Mouse (Mus musculus): ENCODE measurements around the gene Col9a2. TPM values are rescaled to one million over a fixed set of nuclear protein-coding genes. Genes with fewer than 3 reads are reported as not detected.
A peak's percentile ranks its signal among the peaks of the same experiment; 100 is the strongest.

The Col9a2 gene
- total RNA-seq (2015) (not detected in 2 replicates), total RNA-seq (2017) (not detected in 2 replicates)

DNA sequence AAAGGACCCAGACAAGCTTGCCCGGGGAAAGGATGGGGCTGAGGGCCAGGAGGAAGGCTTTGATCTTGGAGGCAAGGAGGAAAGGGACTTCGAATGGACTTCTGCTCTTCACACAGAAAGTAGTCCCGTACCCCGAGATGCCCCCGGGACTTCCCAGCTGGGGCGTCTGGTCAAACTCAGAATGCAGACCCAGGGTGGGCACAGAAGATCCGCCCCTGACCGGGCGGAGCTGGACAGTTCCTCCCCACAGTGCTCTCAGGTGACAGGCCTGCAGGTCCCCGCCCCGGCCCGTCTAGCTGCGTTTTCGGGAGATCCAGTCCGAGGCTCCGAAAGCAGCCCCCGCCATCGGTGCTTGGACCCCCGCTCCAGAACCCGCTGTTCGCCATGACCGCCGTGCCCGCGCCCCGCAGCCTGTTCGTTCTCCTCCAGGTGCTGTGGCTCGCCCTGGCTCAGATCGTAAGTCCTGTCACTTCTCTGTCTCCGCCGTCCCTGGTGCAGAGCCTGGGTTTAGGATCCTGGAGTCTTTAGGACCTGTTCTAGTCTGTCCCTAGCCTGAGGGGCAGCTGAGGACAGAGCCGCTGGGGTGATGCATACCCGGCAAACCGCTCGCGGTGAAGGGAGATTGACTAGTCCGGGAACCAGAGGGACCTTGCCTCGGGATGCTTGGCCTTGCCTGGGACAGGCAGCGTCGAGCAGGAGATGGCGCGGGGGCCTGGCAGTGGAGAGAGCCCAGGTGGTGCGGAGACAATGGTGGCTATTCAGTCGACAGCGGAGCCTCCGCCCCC lies at the start of gene Col9a2:
TSS of gene Col9a2 (plus strand) at position 55 of the 785 bp plus-strand sequence.
- ATAC-seq (ENCODE audit: poor library complexity, severe bottlenecking) = no peak

- no peak for ATAC-seq (ENCODE audit: poor library complexity, severe bottlenecking)
These were observed 46.9 kb upstream of the Col9a2 start for GRCm38 (mm10) chr4:120992284-120992683.

DNA sequence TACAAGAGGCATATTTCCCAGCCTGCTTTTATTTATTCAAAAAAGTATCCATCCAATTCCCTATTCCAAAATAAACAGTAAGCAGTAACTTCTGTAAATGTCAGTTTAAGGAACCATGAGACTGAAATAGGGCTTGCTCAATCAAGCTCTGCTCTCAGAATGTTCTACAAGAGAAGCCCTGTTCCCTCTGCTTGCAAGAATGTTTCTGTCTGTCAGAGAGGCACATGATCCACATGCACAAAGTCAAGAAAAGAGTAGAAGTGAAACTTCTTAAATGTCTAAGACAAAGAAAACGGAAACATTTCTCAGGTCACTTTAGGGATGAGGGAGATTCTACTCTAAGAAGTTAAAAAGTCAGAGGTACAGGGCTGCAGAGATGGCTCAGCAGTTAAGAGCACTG lies 46.2 kb upstream of the Col9a2 start:
- peak; percentile 95 for ATAC-seq (ENCODE audit: poor library complexity, severe bottlenecking)

GRCm38 (mm10) chr4:120995911-120996310 lies 43.3 kb upstream of the Col9a2 start:
- no peak for ATAC-seq (ENCODE audit: poor library complexity, severe bottlenecking)

- no peak for ATAC-seq (ENCODE audit: poor library complexity, severe bottlenecking)
These were observed 38.1 kb upstream of the Col9a2 start for GRCm38 (mm10) chr4:121001042-121001441.

GRCm38 (mm10) chr4:121001659-121002058 lies 37.5 kb upstream of the Col9a2 start:
- no peak for ATAC-seq (ENCODE audit: poor library complexity, severe bottlenecking)

GRCm38 (mm10) chr4:121002400-121003171 lies 36.6 kb upstream of the Col9a2 start:
- ATAC-seq (ENCODE audit: poor library complexity, severe bottlenecking) = peak; percentile 44

- no peak for ATAC-seq (ENCODE audit: poor library complexity, severe bottlenecking)
These were observed 35.5 kb upstream of the Col9a2 start for GRCm38 (mm10) chr4:121003611-121004091.

DNA sequence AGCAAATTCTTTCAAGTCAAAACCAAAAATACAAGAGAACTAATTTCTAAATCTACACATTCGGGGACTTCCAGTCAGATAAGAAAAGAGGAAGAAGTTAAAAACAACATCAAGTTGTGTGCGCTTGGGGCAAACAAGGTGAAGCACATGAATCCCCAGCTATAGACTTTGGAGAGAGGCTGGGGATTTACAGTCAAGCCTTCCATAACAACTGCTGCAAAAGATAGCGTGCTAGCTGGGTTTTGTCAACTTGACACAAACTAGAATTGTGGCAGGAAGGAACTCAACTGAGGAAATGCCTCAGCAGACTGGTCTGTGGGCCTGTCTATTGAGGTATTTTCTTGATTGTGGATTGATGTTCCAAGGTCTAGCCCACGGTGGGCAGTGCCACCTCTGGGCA lies 34.5 kb upstream of the Col9a2 start:
- peak; percentile 29; the same call in 1 of the 2 replicates for ATAC-seq (ENCODE audit: poor library complexity, severe bottlenecking)

DNA sequence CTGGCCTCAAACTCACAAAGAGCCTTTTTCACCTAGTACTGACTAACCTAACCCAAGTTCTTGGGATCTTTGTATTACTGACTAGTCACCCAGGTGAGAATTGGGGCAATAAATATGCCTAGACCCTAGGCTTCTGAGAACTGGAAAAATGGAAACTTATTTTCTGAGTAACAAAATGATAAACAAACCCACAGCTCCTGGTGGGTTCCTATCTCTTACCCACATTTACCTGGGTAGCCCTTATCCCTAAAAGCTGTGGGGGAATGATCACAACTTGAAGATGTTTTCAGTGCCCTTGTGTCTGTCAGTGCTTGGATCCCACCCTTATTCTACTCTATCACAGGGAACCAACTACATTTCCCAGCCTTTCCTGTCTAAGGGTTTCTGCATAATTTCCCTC lies 32.2 kb upstream of the Col9a2 start:
- no peak for ATAC-seq (ENCODE audit: poor library complexity, severe bottlenecking)

GRCm38 (mm10) chr4:121008071-121008745 lies 31.0 kb upstream of the Col9a2 start:
- no peak for ATAC-seq (ENCODE audit: poor library complexity, severe bottlenecking)

- peak; percentile 61 for ATAC-seq (ENCODE audit: poor library complexity, severe bottlenecking)
These were observed 30.0 kb upstream of the Col9a2 start for GRCm38 (mm10) chr4:121009151-121009550.

DNA sequence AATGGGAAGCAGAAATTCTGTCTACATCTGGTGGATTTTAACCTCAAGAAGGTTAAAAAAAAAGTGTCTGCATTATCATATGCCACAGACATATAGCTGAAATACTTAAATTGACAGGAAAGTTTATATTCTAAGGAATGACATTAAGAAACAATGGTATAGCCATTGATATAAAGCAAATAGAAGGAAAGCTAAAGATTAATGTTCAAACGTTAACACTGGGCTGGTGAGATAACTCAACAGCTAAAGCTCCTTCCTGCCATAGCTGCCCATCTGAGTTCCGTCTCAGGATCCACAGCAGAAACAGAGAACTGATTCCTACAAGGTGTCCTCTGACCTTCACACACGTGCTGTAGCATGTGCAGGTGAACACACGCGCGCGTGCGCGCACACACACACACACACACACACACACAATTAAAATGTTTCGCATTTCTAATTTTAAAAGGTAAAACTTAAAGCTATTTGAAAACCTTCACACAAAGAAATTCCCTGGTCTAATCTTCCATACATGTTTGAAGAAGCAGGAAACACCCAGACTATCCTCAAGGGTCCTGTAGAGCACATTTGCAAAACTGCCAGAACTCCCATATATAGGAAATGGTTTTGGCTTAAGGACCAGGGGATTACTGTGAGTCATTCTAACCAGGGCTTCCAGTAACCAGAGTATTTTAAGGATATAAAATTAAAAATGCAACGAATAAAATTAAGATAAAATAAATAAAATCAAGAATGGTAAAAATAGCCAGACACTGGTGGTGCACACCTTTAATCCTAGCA lies 28.2 kb upstream of the Col9a2 start:
- ATAC-seq (ENCODE audit: poor library complexity, severe bottlenecking) = no peak

DNA sequence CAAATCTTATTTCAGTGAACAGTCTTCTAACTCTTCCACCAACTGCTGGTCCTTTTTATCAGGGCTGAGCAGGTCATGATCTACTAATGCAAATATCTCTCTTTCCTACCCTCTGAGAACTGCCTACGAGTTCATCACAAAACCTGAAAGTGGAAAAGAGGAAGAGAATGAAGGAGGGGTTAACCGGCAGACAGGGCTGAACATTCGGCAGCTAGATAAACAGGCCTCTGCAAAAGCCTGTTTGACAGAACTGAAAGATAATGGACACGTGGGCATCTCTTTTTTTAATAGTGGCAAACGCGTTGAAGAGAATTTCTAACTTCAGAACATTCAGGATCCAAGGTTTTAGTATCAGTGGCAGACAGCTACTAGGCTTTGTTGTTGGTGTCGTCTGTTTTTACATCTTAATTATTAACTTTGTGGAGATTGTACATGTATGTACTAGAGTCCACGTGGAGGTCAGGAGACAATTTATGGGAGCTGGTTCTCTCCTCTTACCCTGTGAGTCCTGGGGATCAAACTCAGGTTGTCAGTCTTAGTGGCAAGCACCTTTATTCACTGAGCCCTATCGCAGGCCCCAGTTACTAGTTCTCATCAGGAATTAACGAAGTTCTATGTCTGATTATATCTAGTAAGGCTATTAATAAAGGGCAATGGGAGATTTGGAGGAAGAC lies 24.5 kb upstream of the Col9a2 start:
- peak; percentile 54 for ATAC-seq (ENCODE audit: poor library complexity, severe bottlenecking)

GRCm38 (mm10) chr4:121015268-121015659 lies 23.9 kb upstream of the Col9a2 start:
- no peak for ATAC-seq (ENCODE audit: poor library complexity, severe bottlenecking)

DNA sequence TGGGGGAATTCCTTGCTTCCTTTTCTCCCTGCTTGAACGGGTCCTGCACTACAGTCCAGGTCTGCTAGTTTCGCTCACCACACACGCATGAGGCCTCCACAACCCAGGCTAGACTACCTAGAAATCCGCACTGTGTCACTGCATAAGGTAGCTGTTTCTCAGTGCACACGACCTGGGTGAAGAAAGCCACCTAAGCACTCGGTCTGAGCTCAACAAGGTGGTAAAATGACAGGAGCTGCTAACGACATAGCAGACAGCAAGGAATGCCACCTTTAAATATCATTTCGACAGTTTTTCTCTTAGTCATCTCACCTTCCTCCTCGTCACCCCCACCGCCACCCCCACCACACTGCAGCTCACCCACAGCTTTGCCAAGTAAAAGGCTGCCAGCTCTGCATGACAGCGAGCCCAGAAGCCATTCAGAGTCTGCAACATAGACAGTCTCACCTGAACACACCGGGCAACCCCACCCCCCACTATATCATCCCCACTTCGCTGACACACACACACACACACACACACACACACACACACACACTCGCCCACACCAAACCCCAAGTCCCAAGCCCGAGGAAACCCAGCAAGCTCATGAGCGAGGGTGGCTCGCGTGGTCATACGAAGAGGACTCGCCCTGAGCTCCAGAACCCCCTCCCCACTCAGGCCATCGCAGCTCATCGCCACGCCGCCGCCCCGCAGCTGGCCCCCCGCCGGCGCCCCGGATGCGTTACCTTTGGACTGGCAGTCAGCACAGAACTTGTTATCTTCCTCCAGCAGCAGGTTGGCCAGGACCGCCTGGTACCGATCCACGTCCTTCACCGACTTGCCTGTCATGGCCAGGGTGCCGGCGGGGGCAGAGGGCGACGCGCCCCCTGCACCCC lies 22.9 kb upstream of the Col9a2 start:
- peak; percentile 31 for ATAC-seq (ENCODE audit: poor library complexity, severe bottlenecking)

DNA sequence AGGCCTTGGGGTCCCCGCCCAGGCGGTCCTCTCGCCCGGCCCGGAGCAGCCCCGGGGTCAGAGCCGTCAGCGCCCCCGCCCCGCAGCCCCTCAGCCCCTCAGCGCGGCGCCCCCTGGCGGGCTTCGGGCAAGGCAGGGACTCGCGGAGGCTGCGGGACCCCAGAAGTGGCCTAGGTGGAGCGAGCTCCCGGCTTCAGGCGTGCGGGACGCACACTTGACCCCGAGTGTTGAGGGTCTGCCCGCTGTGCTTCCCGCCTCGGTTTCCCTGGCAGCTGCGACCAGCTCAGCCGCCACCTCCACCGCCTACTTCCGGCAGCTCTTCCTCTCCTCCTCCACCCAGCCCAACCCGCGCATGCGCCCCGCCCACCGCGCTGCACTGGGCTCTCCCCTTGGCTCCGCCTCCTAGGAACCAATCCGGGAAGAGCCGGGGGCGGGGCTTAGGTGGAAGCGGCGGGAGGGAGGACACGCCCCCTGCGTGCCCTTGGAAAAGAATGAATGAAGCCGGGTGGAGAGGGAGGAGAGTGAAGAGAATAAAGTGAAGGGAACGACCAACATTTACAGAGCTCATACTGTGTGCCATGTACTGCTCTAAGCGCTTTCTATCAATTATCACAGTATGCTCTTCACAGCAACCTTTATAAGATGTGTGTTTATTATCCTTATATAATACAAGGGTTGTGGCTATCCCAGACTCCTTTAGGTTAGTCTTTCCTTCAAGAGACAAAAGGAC lies 22.1 kb upstream of the Col9a2 start, which contains the start of gene Smap2:
TSS of gene Smap2 (minus strand) at position 320 of the 730 bp plus-strand sequence.
- ATAC-seq (ENCODE audit: poor library complexity, severe bottlenecking) = peak; percentile 83

DNA sequence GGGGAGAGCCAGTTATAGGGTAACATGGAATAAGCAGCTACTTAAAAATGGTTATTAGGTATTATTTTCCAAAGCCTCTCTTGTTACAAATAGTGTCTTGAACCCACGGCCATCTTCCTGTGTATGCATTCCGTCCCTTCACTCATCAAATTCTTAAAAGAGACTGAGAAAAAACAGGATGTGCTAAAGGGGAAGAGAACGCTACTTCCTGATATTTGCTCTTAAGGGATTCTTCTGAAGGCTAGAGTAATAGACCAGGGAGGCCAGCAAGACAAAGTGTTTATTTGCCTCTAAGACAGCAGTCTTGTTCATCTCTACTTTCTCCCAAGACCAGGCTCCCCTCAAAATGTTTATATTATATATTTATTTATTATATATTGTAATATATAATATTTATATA lies 20.9 kb upstream of the Col9a2 start:
- no peak for ATAC-seq (ENCODE audit: poor library complexity, severe bottlenecking)

Measured in megakaryocyte, adult 5-6 weeks (primary cell).